Mouse (Mus musculus) embryonic facial prominence, embryonic 11.5 days (tissue): ENCODE results near the gene Sec61a2. TPM values are rescaled to one million over a fixed set of nuclear protein-coding genes. Genes with fewer than 3 reads are reported as not detected.

ENCODE experiments used
- ATAC-seq: fragments of 200-750 bp; cut with Nextera tagmentation; replicated peaks from 2 replicates; pipeline ENCODE4 v1.8.0; 2017; ENCODE audit warnings: low read depth; ENCODE audit not compliant: insufficient number of reproducible peaks, low FRiP score, low TSS enrichment
- DNase-seq: peaks from one replicate; pipeline ENCODE4 v3.0.0-alpha.2; 2015; ENCODE audit warnings: low spot score
- H3K27ac ChIP-seq: fragments of 300-500 bp; sonication (generic); replicated peaks from 2 replicates; pipeline ENCODE4 v1.5.1; 2014; ENCODE audit warnings: mild to moderate bottlenecking, low read depth, low read length, control low read depth
- H3K27me3 ChIP-seq: fragments of 300-500 bp; sonication (generic); 2 replicates; pipeline ENCODE4 v1.6.1; 2014; ENCODE audit warnings: mild to moderate bottlenecking, low read length, moderate library complexity, mixed read lengths; ENCODE audit not compliant: control insufficient read depth, insufficient read depth
- H3K36me3 ChIP-seq: fragments of 300-500 bp; sonication (generic); replicated peaks from 2 replicates; pipeline ENCODE4 v1.6.1; 2014; ENCODE audit warnings: low read depth, mild to moderate bottlenecking, low read length, moderate library complexity, mixed read lengths; ENCODE audit not compliant: control insufficient read depth, insufficient read depth
- H3K4me1 ChIP-seq: fragments of 300-500 bp; sonication (generic); 2 replicates; pipeline ENCODE4 v1.6.1; 2014; ENCODE audit warnings: low read length, mixed read lengths; ENCODE audit not compliant: control insufficient read depth, insufficient read depth
- H3K4me2 ChIP-seq: fragments of 300-500 bp; sonication (generic); 2 replicates; pipeline ENCODE4 v1.6.1; 2014; ENCODE audit warnings: low read depth, mild to moderate bottlenecking, control low read depth, low read length, moderate library complexity
- H3K4me3 ChIP-seq: fragments of 300-500 bp; sonication (generic); 2 replicates; pipeline ENCODE4 v1.5.1; 2014; ENCODE audit warnings: low read depth, low read length, control low read depth
- H3K9ac ChIP-seq: fragments of 300-500 bp; sonication (generic); replicated peaks from 2 replicates; pipeline ENCODE4 v1.6.1; 2014; ENCODE audit warnings: mild to moderate bottlenecking, control low read depth, low read length
- H3K9me3 ChIP-seq: fragments of 300-500 bp; sonication (generic); replicated peaks from 2 replicates; pipeline ENCODE4 v1.6.1; 2016; ENCODE audit warnings: mild to moderate bottlenecking, low read length, inconsistent platforms, mixed read lengths; ENCODE audit not compliant: control insufficient read depth
- WGBS: fragments of 180-500 bp; shearing (Covaris S2); extraction: QIAGEN DNeasy Blood & Tissue Kit; methylation state at CpG from one replicate; pipeline ENCODE4 v1.1.7; 2014; 5-methylcytosine and 5-hydroxymethylcytosine counted together
- polyA plus RNA-seq: library from polyadenylated mRNA; unstranded; fragments of >200 nt; fragmentation: Nextera tagmentation; extraction: Ambion mirVana; gene quantifications from 2 replicates; pipeline ENCODE4 v1.2.1, GENCODE M21; 2014

Sec61a2 gene
- polyA plus RNA-seq, 1 experiment from 2014 or later: 81.0 TPM

GRCm38 (mm10) chr2:5936068-5936467 lies 40.8 kb upstream of the Sec61a2 start:
- Histone ChIP-seq H3K27ac (no peak overlapping the region), H3K36me3 (no peaks in the 10 kb centered on the region), H3K9ac (no peak overlapping the region), H3K4me3 (no peak overlapping the region), H3K4me2 (no peak overlapping the region), H3K9me3 (no peaks in the 10 kb centered on the region), H3K27me3 (no peaks in the 10 kb centered on the region), H3K4me1 (no peaks in the 10 kb centered on the region)
- ATAC-seq: no peak
- WGBS: 81% methylated on average over 6 of the region's 6 CpGs
- DNase-seq: no peak

GRCm38 (mm10) chr2:5934936-5935335 lies 39.7 kb upstream of the Sec61a2 start:
- Histone ChIP-seq H3K4me2 (no peak overlapping the region), H3K27me3 (no peaks in the 10 kb centered on the region), H3K36me3 (no peaks in the 10 kb centered on the region), H3K4me1 (no peaks in the 10 kb centered on the region), H3K9me3 (no peaks in the 10 kb centered on the region), H3K4me3 (no peak overlapping the region), H3K9ac (no peak overlapping the region), H3K27ac (no peak overlapping the region)
- 95% methylated on average over 3 of the region's 3 CpGs for WGBS
- no peak for DNase-seq
- no peak for ATAC-seq

GRCm38 (mm10) chr2:5931938-5932337 lies 36.7 kb upstream of the Sec61a2 start:
- ATAC-seq (no peak), DNase-seq (no peak)
- no peak overlapping the region for H3K9ac ChIP-seq
- WGBS: 92% methylated on average over 5 of the region's 5 CpGs
- no peak overlapping the region for H3K27ac ChIP-seq
- no peaks in the 10 kb centered on the region for H3K4me1 ChIP-seq
- H3K4me2 ChIP-seq: no peak overlapping the region
- H3K27me3 ChIP-seq: no peaks in the 10 kb centered on the region
- no peak overlapping the region for H3K4me3 ChIP-seq
- H3K36me3 ChIP-seq: no peaks in the 10 kb centered on the region
- H3K9me3 ChIP-seq: no peaks in the 10 kb centered on the region

GRCm38 (mm10) chr2:5930291-5931054 lies 35.2 kb upstream of the Sec61a2 start:
- no peaks in the 10 kb centered on the region for H3K4me1 ChIP-seq
- no peak overlapping the region for H3K4me3 ChIP-seq
- no peak overlapping the region for H3K4me2 ChIP-seq
- H3K9ac ChIP-seq: no peak overlapping the region
- no peaks in the 10 kb centered on the region for H3K27me3 ChIP-seq
- no peaks in the 10 kb centered on the region for H3K9me3 ChIP-seq
- ATAC-seq (no peak), DNase-seq (no peak)
- no peaks in the 10 kb centered on the region for H3K36me3 ChIP-seq
- no peak overlapping the region for H3K27ac ChIP-seq
- 87% methylated on average over 18 of the region's 18 CpGs for WGBS

GRCm38 (mm10) chr2:5929793-5930192 lies 34.6 kb upstream of the Sec61a2 start:
- no peak overlapping the region for H3K4me2 ChIP-seq
- DNase-seq: no peak
- H3K27me3 ChIP-seq: no peaks in the 10 kb centered on the region
- no peaks in the 10 kb centered on the region for H3K9me3 ChIP-seq
- ATAC-seq: no peak
- H3K4me3 ChIP-seq: no peak overlapping the region
- H3K36me3 ChIP-seq: no peaks in the 10 kb centered on the region
- no peak overlapping the region for H3K9ac ChIP-seq
- no peak overlapping the region for H3K27ac ChIP-seq
- WGBS: 88% methylated on average over 5 of the region's 5 CpGs
- no peaks in the 10 kb centered on the region for H3K4me1 ChIP-seq

GRCm38 (mm10) chr2:5927481-5927880 lies 32.2 kb upstream of the Sec61a2 start:
- H3K27me3 ChIP-seq: no peaks in the 10 kb centered on the region
- no peaks in the 10 kb centered on the region for H3K9me3 ChIP-seq
- 99% methylated on average over 5 of the region's 5 CpGs for WGBS
- no peak overlapping the region for H3K9ac ChIP-seq
- H3K4me1 ChIP-seq: no peaks in the 10 kb centered on the region
- no peak overlapping the region for H3K4me3 ChIP-seq
- H3K27ac ChIP-seq: no peak overlapping the region
- H3K4me2 ChIP-seq: no peak overlapping the region
- ATAC-seq: no peak
- DNase-seq: no peak
- no peaks in the 10 kb centered on the region for H3K36me3 ChIP-seq

- Histone ChIP-seq H3K4me2 (no peak overlapping the region), H3K27me3 (no peaks in the 10 kb centered on the region), H3K4me3 (no peak overlapping the region), H3K27ac (no peak overlapping the region), H3K4me1 (no peaks in the 10 kb centered on the region), H3K36me3 (no peaks in the 10 kb centered on the region), H3K9ac (no peak overlapping the region), H3K9me3 (no peaks in the 10 kb centered on the region)
- DNase-seq (peak; percentile 41), ATAC-seq (no peak)
- WGBS: 46% methylated on average over 9 of the region's 9 CpGs
Measured at GRCm38 (mm10) chr2:5923786-5924185, 28.6 kb upstream of the Sec61a2 start.

GRCm38 (mm10) chr2:5922823-5923222 lies 27.6 kb upstream of the Sec61a2 start:
- no peaks in the 10 kb centered on the region for H3K36me3 ChIP-seq
- DNase-seq (no peak), ATAC-seq (no peak)
- 95% methylated on average over 6 of the region's 6 CpGs for WGBS
- no peaks in the 10 kb centered on the region for H3K9me3 ChIP-seq
- H3K27ac ChIP-seq: no peak overlapping the region
- no peak overlapping the region for H3K4me3 ChIP-seq
- no peak overlapping the region for H3K4me2 ChIP-seq
- no peaks in the 10 kb centered on the region for H3K27me3 ChIP-seq
- no peaks in the 10 kb centered on the region for H3K4me1 ChIP-seq
- no peak overlapping the region for H3K9ac ChIP-seq
